Mouse (Mus musculus): ENCODE data around the gene Ltb4r2. TPM values are rescaled to one million over a fixed set of nuclear protein-coding genes. Genes with fewer than 3 reads are reported as not detected.

Gene Ltb4r2
- polyA plus RNA-seq (2014; fragmentation: Nextera tagmentation; extraction: Ambion mirVana), result 0.08 and 0.65 TPM in 2 replicates

- no peak for DNase-seq (ENCODE audit: low spot score)
- peak within 1 kb of the TSS; percentile 69 for H3K9ac ChIP-seq (ENCODE audit: low read length)
- 75% methylated on average over 6 of the region's 6 CpGs for WGBS
- H3K27me3 ChIP-seq (replicated peaks; ENCODE audit: control insufficient read depth, insufficient read depth, low read length), result peaks cover 9% of the 10 kb centered on the region
- peak within 1 kb of the TSS; percentile 57 for H3K4me3 ChIP-seq (ENCODE audit: low read depth, low read length)
- H3K27ac ChIP-seq (ENCODE audit: low read depth), result peak within 1 kb of the TSS; percentile 33; the same call in 1 of the 2 replicates
- H3K36me3 ChIP-seq (ENCODE audit: control insufficient read depth, insufficient read depth, low read length), result peaks cover 2% of the 10 kb centered on the region
- no peaks in the 10 kb centered on the region; the same call in 1 of the 2 replicates for H3K4me1 ChIP-seq (replicated peaks; ENCODE audit: control insufficient read depth, insufficient read depth, low read length)
- H3K9me3 ChIP-seq (ENCODE audit: control insufficient read depth, low read length), result no peaks in the 10 kb centered on the region
- ATAC-seq (replicated peaks; ENCODE audit: low FRiP score, low TSS enrichment, low read depth), result no peak
- H3K4me2 ChIP-seq (ENCODE audit: low read length), result peak within 1 kb of the TSS; percentile 99
Observed at GRCm38 (mm10) chr14:55761163-55761562, at the start of gene Ltb4r2. Ltb4r2 (plus strand) TSS chr14:55761428.

GRCm38 (mm10) chr14:55711786-55712185 is 49.4 kb upstream of the Ltb4r2 start:
- no peaks in the 10 kb centered on the region for H3K9me3 ChIP-seq (ENCODE audit: control insufficient read depth, low read length)
- no peak overlapping the region for H3K9ac ChIP-seq (ENCODE audit: low read length)
- no peak overlapping the region for H3K4me3 ChIP-seq (ENCODE audit: low read depth, low read length)
- 82% methylated on average over 7 of the region's 7 CpGs for WGBS
- H3K27ac ChIP-seq (ENCODE audit: low read depth), result no peak overlapping the region
- peaks cover 9% of the 10 kb centered on the region; the same call in 1 of the 2 replicates for H3K4me1 ChIP-seq (replicated peaks; ENCODE audit: control insufficient read depth, insufficient read depth, low read length)
- peaks cover 8% of the 10 kb centered on the region for H3K36me3 ChIP-seq (ENCODE audit: control insufficient read depth, insufficient read depth, low read length)
- DNase-seq (ENCODE audit: low spot score), result no peak
- no peak for ATAC-seq (replicated peaks; ENCODE audit: low FRiP score, low TSS enrichment, low read depth)
- H3K4me2 ChIP-seq (ENCODE audit: low read length), result no peak overlapping the region
- H3K27me3 ChIP-seq (replicated peaks; ENCODE audit: control insufficient read depth, insufficient read depth, low read length), result peaks cover 8% of the 10 kb centered on the region; the same call in 1 of the 2 replicates

GRCm38 (mm10) chr14:55713007-55713728 is 48.1 kb upstream of the Ltb4r2 start:
- peak overlapping the region; percentile 14; the same call in 1 of the 2 replicates for H3K4me3 ChIP-seq (ENCODE audit: low read depth, low read length)
- H3K9ac ChIP-seq (ENCODE audit: low read length), result no peak overlapping the region
- H3K9me3 ChIP-seq (ENCODE audit: control insufficient read depth, low read length), result no peaks in the 10 kb centered on the region
- 16% methylated on average over 25 of the region's 25 CpGs for WGBS
- H3K27ac ChIP-seq (ENCODE audit: low read depth), result no peak overlapping the region
- H3K27me3 ChIP-seq (replicated peaks; ENCODE audit: control insufficient read depth, insufficient read depth, low read length), result peaks cover 8% of the 10 kb centered on the region; the same call in 1 of the 2 replicates
- peak overlapping the region; percentile 48 for H3K4me2 ChIP-seq (ENCODE audit: low read length)
- peaks cover 9% of the 10 kb centered on the region; the same call in 1 of the 2 replicates for H3K4me1 ChIP-seq (replicated peaks; ENCODE audit: control insufficient read depth, insufficient read depth, low read length)
- DNase-seq (ENCODE audit: low spot score), result no peak
- peaks cover 22% of the 10 kb centered on the region for H3K36me3 ChIP-seq (ENCODE audit: control insufficient read depth, insufficient read depth, low read length)
- ATAC-seq (replicated peaks; ENCODE audit: low FRiP score, low TSS enrichment, low read depth), result peak; percentile 51

- Histone ChIP-seq H3K27me3 (replicated peaks; ENCODE audit: control insufficient read depth, insufficient read depth, low read length) (peaks cover 8% of the 10 kb centered on the region; the same call in 1 of the 2 replicates), H3K36me3 (ENCODE audit: control insufficient read depth, insufficient read depth, low read length) (peaks cover 27% of the 10 kb centered on the region), H3K9ac (ENCODE audit: low read length) (no peak within 1 kb of the TSS), H3K27ac (ENCODE audit: low read depth) (no peak within 1 kb of the TSS), H3K4me3 (ENCODE audit: low read depth, low read length) (peak within 1 kb of the TSS; percentile 14; the same call in 1 of the 2 replicates), H3K4me1 (replicated peaks; ENCODE audit: control insufficient read depth, insufficient read depth, low read length) (peaks cover 9% of the 10 kb centered on the region; the same call in 1 of the 2 replicates), H3K4me2 (ENCODE audit: low read length) (peak within 1 kb of the TSS; percentile 48), H3K9me3 (ENCODE audit: control insufficient read depth, low read length) (no peaks in the 10 kb centered on the region)
- ATAC-seq (replicated peaks; ENCODE audit: low FRiP score, low TSS enrichment, low read depth), result peak; percentile 21
- 23% methylated on average over 4 of the region's 4 CpGs for WGBS
- peak; percentile 62 for DNase-seq (ENCODE audit: low spot score)
Observed at GRCm38 (mm10) chr14:55713729-55714122, 47.5 kb upstream of the Ltb4r2 start, which contains the start of gene Tgm1. Tgm1 (minus strand) TSS chr14:55713926.

GRCm38 (mm10) chr14:55714893-55715292 is 46.3 kb upstream of the Ltb4r2 start:
- WGBS, result 35% methylated on average over 6 of the region's 6 CpGs
- H3K4me2 ChIP-seq (ENCODE audit: low read length), result no peak overlapping the region
- peaks cover 9% of the 10 kb centered on the region; the same call in 1 of the 2 replicates for H3K4me1 ChIP-seq (replicated peaks; ENCODE audit: control insufficient read depth, insufficient read depth, low read length)
- H3K9ac ChIP-seq (ENCODE audit: low read length), result no peak overlapping the region
- H3K27me3 ChIP-seq (replicated peaks; ENCODE audit: control insufficient read depth, insufficient read depth, low read length), result peaks cover 8% of the 10 kb centered on the region; the same call in 1 of the 2 replicates
- no peaks in the 10 kb centered on the region for H3K9me3 ChIP-seq (ENCODE audit: control insufficient read depth, low read length)
- peaks cover 36% of the 10 kb centered on the region for H3K36me3 ChIP-seq (ENCODE audit: control insufficient read depth, insufficient read depth, low read length)
- H3K27ac ChIP-seq (ENCODE audit: low read depth), result no peak overlapping the region
- no peak overlapping the region for H3K4me3 ChIP-seq (ENCODE audit: low read depth, low read length)
- ATAC-seq (replicated peaks; ENCODE audit: low FRiP score, low TSS enrichment, low read depth) (0 out of 2 replicates have a peak, but pooled peaks have one; percentile 6), DNase-seq (ENCODE audit: low spot score) (no peak)

GRCm38 (mm10) chr14:55716271-55716670 is 45.0 kb upstream of the Ltb4r2 start:
- H3K4me2 ChIP-seq (ENCODE audit: low read length), result no peak overlapping the region
- peaks cover 8% of the 10 kb centered on the region; the same call in 1 of the 2 replicates for H3K27me3 ChIP-seq (replicated peaks; ENCODE audit: control insufficient read depth, insufficient read depth, low read length)
- peaks cover 9% of the 10 kb centered on the region; the same call in 1 of the 2 replicates for H3K4me1 ChIP-seq (replicated peaks; ENCODE audit: control insufficient read depth, insufficient read depth, low read length)
- ATAC-seq (replicated peaks; ENCODE audit: low FRiP score, low TSS enrichment, low read depth) (no peak), DNase-seq (ENCODE audit: low spot score) (no peak)
- 92% methylated on average over 6 of the region's 6 CpGs for WGBS
- H3K36me3 ChIP-seq (ENCODE audit: control insufficient read depth, insufficient read depth, low read length), result peaks cover 36% of the 10 kb centered on the region
- H3K4me3 ChIP-seq (ENCODE audit: low read depth, low read length), result no peak overlapping the region
- H3K27ac ChIP-seq (ENCODE audit: low read depth), result no peak overlapping the region
- H3K9ac ChIP-seq (ENCODE audit: low read length), result no peak overlapping the region
- H3K9me3 ChIP-seq (ENCODE audit: control insufficient read depth, low read length), result no peaks in the 10 kb centered on the region

GRCm38 (mm10) chr14:55716884-55717283 is 44.3 kb upstream of the Ltb4r2 start:
- ATAC-seq (replicated peaks; ENCODE audit: low FRiP score, low TSS enrichment, low read depth) (no peak), DNase-seq (ENCODE audit: low spot score) (no peak)
- H3K27ac ChIP-seq (ENCODE audit: low read depth), result no peak overlapping the region
- H3K36me3 ChIP-seq (ENCODE audit: control insufficient read depth, insufficient read depth, low read length), result peaks cover 36% of the 10 kb centered on the region
- H3K4me2 ChIP-seq (ENCODE audit: low read length), result no peak overlapping the region
- 80% methylated on average over 8 of the region's 8 CpGs for WGBS
- H3K4me1 ChIP-seq (replicated peaks; ENCODE audit: control insufficient read depth, insufficient read depth, low read length), result peaks cover 9% of the 10 kb centered on the region; the same call in 1 of the 2 replicates
- H3K9me3 ChIP-seq (ENCODE audit: control insufficient read depth, low read length), result no peaks in the 10 kb centered on the region
- no peak overlapping the region for H3K9ac ChIP-seq (ENCODE audit: low read length)
- peaks cover 8% of the 10 kb centered on the region; the same call in 1 of the 2 replicates for H3K27me3 ChIP-seq (replicated peaks; ENCODE audit: control insufficient read depth, insufficient read depth, low read length)
- no peak overlapping the region for H3K4me3 ChIP-seq (ENCODE audit: low read depth, low read length)

- 85% methylated on average over 6 of the region's 6 CpGs for WGBS
- Histone ChIP-seq H3K27ac (ENCODE audit: low read depth) (no peak overlapping the region), H3K9ac (ENCODE audit: low read length) (no peak overlapping the region), H3K36me3 (ENCODE audit: control insufficient read depth, insufficient read depth, low read length) (peaks cover 36% of the 10 kb centered on the region), H3K9me3 (ENCODE audit: control insufficient read depth, low read length) (no peaks in the 10 kb centered on the region), H3K27me3 (replicated peaks; ENCODE audit: control insufficient read depth, insufficient read depth, low read length) (no peaks in the 10 kb centered on the region), H3K4me3 (ENCODE audit: low read depth, low read length) (no peak overlapping the region), H3K4me2 (ENCODE audit: low read length) (no peak overlapping the region), H3K4me1 (replicated peaks; ENCODE audit: control insufficient read depth, insufficient read depth, low read length) (peaks cover 3% of the 10 kb centered on the region; the same call in 1 of the 2 replicates)
- ATAC-seq (replicated peaks; ENCODE audit: low FRiP score, low TSS enrichment, low read depth) (no peak), DNase-seq (ENCODE audit: low spot score) (no peak)
Observed at GRCm38 (mm10) chr14:55719737-55720136, 41.5 kb upstream of the Ltb4r2 start.

All from intestine, embryonic 14.5 days (tissue).